Mouse (Mus musculus): Measurements from ENCODE around the gene Akr1c12. TPM values are rescaled to one million over a fixed set of nuclear protein-coding genes. Genes with fewer than 3 reads are reported as not detected.

The Akr1c12 gene
- polyA plus RNA-seq, 1 experiment from 2014 or later: 0.28 TPM

- Histone ChIP-seq H3K4me3 (ENCODE audit: low read depth, low read length) (no peak overlapping the region), H3K27me3 (replicated peaks; ENCODE audit: control insufficient read depth, insufficient read depth, low read length) (no peaks in the 10 kb centered on the region), H3K36me3 (ENCODE audit: control insufficient read depth, insufficient read depth, low read length) (no peaks in the 10 kb centered on the region), H3K9ac (ENCODE audit: low read depth, low read length) (no peak overlapping the region), H3K9me3 (ENCODE audit: control insufficient read depth, low read length) (no peaks in the 10 kb centered on the region), H3K4me1 (ENCODE audit: control insufficient read depth, insufficient read depth, low read length) (no peaks in the 10 kb centered on the region), H3K4me2 (ENCODE audit: low read depth, low read length) (no peak overlapping the region), H3K27ac (replicated peaks; ENCODE audit: low read depth, low read length) (no peak overlapping the region)
- ATAC-seq (ENCODE audit: low read depth): no peak
- DNase-seq (ENCODE audit: low spot score): no peak
- 82% methylated on average over 8 of the region's 8 CpGs for WGBS
Measured at GRCm38 (mm10) chr13:4230841-4231623, 48.2 kb downstream of the Akr1c12 start.

- no peaks in the 10 kb centered on the region for H3K27me3 ChIP-seq (replicated peaks; ENCODE audit: control insufficient read depth, insufficient read depth, low read length)
- H3K27ac ChIP-seq (replicated peaks; ENCODE audit: low read depth, low read length): no peak within 1 kb of the TSS
- DNase-seq (ENCODE audit: low spot score): peak; percentile 12
- no peak within 1 kb of the TSS for H3K4me3 ChIP-seq (ENCODE audit: low read depth, low read length)
- no peaks in the 10 kb centered on the region for H3K4me1 ChIP-seq (ENCODE audit: control insufficient read depth, insufficient read depth, low read length)
- WGBS: 80% methylated on average over 1 of the region's 1 CpGs
- no peak within 1 kb of the TSS for H3K9ac ChIP-seq (ENCODE audit: low read depth, low read length)
- no peaks in the 10 kb centered on the region for H3K36me3 ChIP-seq (ENCODE audit: control insufficient read depth, insufficient read depth, low read length)
- no peaks in the 10 kb centered on the region for H3K9me3 ChIP-seq (ENCODE audit: control insufficient read depth, low read length)
- no peak within 1 kb of the TSS for H3K4me2 ChIP-seq (ENCODE audit: low read depth, low read length)
- no peak for ATAC-seq (ENCODE audit: low read depth)
Measured at GRCm38 (mm10) chr13:4228441-4228840, 50.8 kb downstream of the Akr1c12 start, which contains the start of gene Akr1c19. Gene Akr1c19, plus strand, starts transcription at chr13:4228700.

Other genes starting within 250 kb of the Akr1c12 start
- 2.5 and 2.8 TPM in 2 replicates for gene Akr1c14, start 230.4 kb downstream of the Akr1c12 start, polyA plus RNA-seq (2014; fragmentation: Nextera tagmentation; extraction: Ambion mirVana)
- gene Akr1c18, start 128.8 kb downstream of the Akr1c12 start, polyA plus RNA-seq (2014; fragmentation: Nextera tagmentation; extraction: Ambion mirVana): 1.6 and 2.1 TPM in 2 replicates
- gene Akr1c13, start 88.3 kb downstream of the Akr1c12 start, polyA plus RNA-seq (2014; fragmentation: Nextera tagmentation; extraction: Ambion mirVana): 2.0 and 2.5 TPM in 2 replicates
- 0.40 and 0.90 TPM in 2 replicates for gene Akr1c19, start 50.7 kb downstream of the Akr1c12 start, polyA plus RNA-seq (2014; fragmentation: Nextera tagmentation; extraction: Ambion mirVana)
- not detected in 2 replicates for gene Akr1c6, start 154.9 kb upstream of the Akr1c12 start, polyA plus RNA-seq (2014; fragmentation: Nextera tagmentation; extraction: Ambion mirVana)
- not detected in 2 replicates for gene Akr1c20, start 243.9 kb upstream of the Akr1c12 start, polyA plus RNA-seq (2014; fragmentation: Nextera tagmentation; extraction: Ambion mirVana)

Data from embryonic facial prominence, embryonic 14.5 days (tissue).